Mouse (Mus musculus) CH12.LX (cell line): ENCODE data around the gene Wdr13.

Source experiments
- CTCF ChIP-seq, 2 experiments: IDR thresholded peaks in 1 of 2; conservative IDR thresholded peaks in 1 of 2; 2 replicates each; pipeline ENCODE4 v1.5.1; 2011 to 2012; ENCODE audit warnings: low read depth in 2 of 2, low read length in 2 of 2, improper control_type of control experiment in 1 of 2, inconsistent platforms in 1 of 2, mild to moderate bottlenecking in 1 of 2, moderate library complexity in 1 of 2
- ELF1 ChIP-seq: IDR thresholded peaks from 2 replicates; pipeline ENCODE4 v1.6.1; 2014; ENCODE audit warnings: low read depth, mild to moderate bottlenecking, inconsistent platforms, low read length, improper control_type of control experiment
- JUN ChIP-seq: IDR thresholded peaks from 2 replicates; pipeline ENCODE4 v1.6.1; 2011; ENCODE audit warnings: low read depth, mild to moderate bottlenecking, low read length, improper control_type of control experiment, moderate library complexity; ENCODE audit not compliant: insufficient read depth
- KAT2A ChIP-seq: IDR thresholded peaks from 2 replicates; pipeline ENCODE4 v1.6.1; 2012; ENCODE audit warnings: low read length, improper control_type of control experiment, inconsistent platforms; ENCODE audit not compliant: insufficient replicate concordance
- MYC ChIP-seq: IDR thresholded peaks from 2 replicates; pipeline ENCODE4 v1.6.1; 2011; ENCODE audit warnings: low read depth, mild to moderate bottlenecking, improper control_type of control experiment, low read length
- NRF1 ChIP-seq: IDR thresholded peaks from 2 replicates; pipeline ENCODE4 v1.6.1; 2014; ENCODE audit warnings: low read depth, mild to moderate bottlenecking, inconsistent platforms, low read length, improper control_type of control experiment, moderate library complexity
- POLR2A ChIP-seq: IDR thresholded peaks from 2 replicates; pipeline ENCODE4 v1.6.1; 2011; ENCODE audit warnings: low read depth, mild to moderate bottlenecking, improper control_type of control experiment, low read length
- UBTF ChIP-seq: IDR thresholded peaks from 2 replicates; pipeline ENCODE4 v1.6.1; 2012; ENCODE audit warnings: low read depth, mild to moderate bottlenecking, inconsistent platforms, low read length, improper control_type of control experiment, moderate library complexity
- USF2 ChIP-seq: conservative IDR thresholded peaks from 2 replicates; pipeline ENCODE4 v1.6.1; 2011; ENCODE audit warnings: low read depth, low read length, improper control_type of control experiment
- ZC3H11A ChIP-seq: IDR thresholded peaks from 2 replicates; pipeline ENCODE4 v1.6.1; 2012; ENCODE audit warnings: low read depth, mild to moderate bottlenecking, inconsistent platforms, low read length, improper control_type of control experiment
- ZKSCAN1 ChIP-seq: IDR thresholded peaks from 2 replicates; pipeline ENCODE4 v1.6.1; 2012; ENCODE audit warnings: low read depth, inconsistent platforms, low read length, improper control_type of control experiment, borderline replicate concordance
- ZMIZ1 ChIP-seq: IDR thresholded peaks from 2 replicates; pipeline ENCODE4 v1.6.1; 2012; ENCODE audit warnings: low read depth, mild to moderate bottlenecking, inconsistent platforms, low read length, improper control_type of control experiment
- ZNF384 ChIP-seq: IDR thresholded peaks from 2 replicates; pipeline ENCODE4 v1.6.1; 2012; ENCODE audit warnings: low read depth, low read length, improper control_type of control experiment, inconsistent platforms

GRCm38 (mm10) chrX:8090346-8090953, 42.2 kb downstream of the Wdr13 start, which contains the start of gene Was:
- TF ChIP-seq CTCF (conservative IDR thresholded peaks at IDR 0.05 in 1 of 2, IDR thresholded peaks at IDR 0.05 in 1 of 2; ENCODE audit: low read depth in 2 of 2, low read length in 2 of 2) (no peak), POLR2A (peak; percentile 77), USF2 (no peak), KAT2A (no peak), MYC (0 out of 2 replicates have a peak, but pooled peaks have one; percentile 9), NRF1 (no peak), ZNF384 (no peak), ZMIZ1 (no peak; the same call in 1 of the 2 replicates), ELF1 (peak; percentile 85), ZKSCAN1 (no peak), ZC3H11A (no peak), UBTF (no peak), JUN (no peak)
